Mouse (Mus musculus): ENCODE results near the gene Teddm2. TPM values are rescaled to one million over a fixed set of nuclear protein-coding genes. Genes with fewer than 3 reads are reported as not detected.

Teddm2 gene
- total RNA-seq (2023) = under 1 TPM; 0.53 TPM

DNA sequence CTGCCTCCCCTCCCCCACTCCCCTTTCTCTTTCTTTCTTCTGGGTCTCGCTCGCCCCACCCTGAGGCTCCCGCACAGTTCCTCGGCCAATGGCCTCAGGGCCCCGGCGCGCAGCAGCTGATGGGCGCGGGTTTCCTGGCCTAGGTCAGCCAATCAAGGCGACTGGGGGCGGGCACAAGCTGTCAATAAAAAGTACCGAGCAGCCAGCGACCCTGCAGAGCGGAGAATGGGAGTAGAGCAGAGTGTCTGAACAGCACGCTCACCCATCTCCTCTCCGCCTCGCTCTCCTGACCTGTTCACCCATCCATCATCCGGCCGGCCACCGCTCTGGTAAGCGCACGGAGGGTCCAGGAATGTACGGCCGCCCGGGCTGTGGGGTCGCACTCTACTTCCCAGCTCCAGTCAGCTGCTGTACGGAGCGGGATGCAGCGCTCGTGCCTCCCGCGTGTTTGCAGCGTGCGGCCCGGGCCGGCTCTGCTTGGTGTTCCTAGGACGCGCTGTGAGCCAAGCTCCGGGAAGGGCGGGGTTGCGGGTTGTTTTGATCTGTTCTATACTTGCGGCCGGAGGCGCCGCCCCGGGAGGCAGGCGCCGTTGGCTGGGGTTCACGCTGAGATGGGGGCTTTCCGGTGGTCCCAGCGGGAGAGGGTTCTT is at the start of gene Teddm2, which contains the start of gene Glul:
Gene Teddm2, minus strand, starts transcription at position 498 of the 650 bp plus-strand sequence.
Gene Glul, plus strand, starts transcription at position 214 of the 650 bp plus-strand sequence.

DNA sequence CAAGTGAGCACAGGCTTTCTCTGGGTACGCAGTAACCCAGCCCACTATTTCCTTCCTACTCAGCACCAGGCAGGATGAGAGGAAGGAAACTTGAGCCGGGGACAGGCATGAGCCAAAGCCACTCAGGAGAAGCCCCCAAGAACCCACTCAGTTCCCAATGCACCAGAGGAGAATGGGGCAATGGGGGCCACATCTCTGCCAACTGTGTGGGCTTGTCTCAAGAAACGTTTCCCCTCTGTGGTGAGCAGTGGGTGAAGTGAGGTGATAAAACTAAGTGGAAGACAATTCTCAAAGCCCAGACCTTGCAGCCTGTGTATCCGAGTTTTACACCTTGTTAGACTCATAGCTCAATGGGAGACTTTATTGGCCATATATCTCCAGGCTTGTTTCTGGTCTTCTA is 8.6 kb downstream of the Teddm2 start, which contains the start of gene Teddm1a:
Gene Teddm1a, plus strand, starts transcription at position 301 of the 400 bp plus-strand sequence.

DNA sequence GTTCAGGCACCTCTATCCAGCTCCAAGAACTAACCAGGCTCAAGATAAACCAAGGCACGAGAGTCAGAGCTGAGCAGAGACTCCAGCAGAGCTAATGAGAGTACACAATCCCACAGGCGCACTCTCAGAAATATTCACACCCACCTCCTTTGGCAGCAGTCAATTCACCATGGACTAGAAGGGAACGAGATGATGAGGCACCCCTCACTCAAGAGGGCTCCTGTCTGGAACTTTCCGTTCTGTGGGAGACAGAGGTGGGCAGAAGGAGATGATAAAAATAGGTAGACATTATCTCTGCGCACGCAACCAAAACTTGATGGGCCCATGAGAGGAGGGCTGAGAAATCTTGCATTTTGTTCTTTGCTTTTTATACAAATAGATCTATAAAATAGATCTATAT is 26.0 kb downstream of the Teddm2 start, which contains the start of gene Teddm1b:
Gene Teddm1b, plus strand, starts transcription at position 301 of the 400 bp plus-strand sequence.

DNA sequence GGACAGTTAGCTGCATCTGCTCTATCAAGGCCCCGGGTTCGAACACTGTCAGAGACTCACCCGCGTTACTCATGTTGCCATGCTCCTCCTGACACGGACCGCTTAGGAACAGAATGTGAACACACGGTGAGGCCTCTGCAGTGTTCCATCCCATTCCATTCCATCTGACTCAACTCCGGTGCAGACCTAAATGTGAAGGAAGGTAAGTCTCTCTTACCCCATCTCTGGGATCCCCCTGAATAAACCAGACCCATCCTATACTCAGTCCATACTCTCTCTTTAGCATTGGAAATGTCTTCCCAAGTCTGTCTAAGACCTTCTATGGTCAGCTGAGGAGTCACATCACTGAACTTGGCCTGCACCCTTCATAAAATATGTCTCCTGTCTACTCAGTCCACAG is 56.0 kb downstream of the Teddm2 start, which contains the start of gene Rgsl1:
Gene Rgsl1, minus strand, starts transcription at position 101 of the 400 bp plus-strand sequence.

Other genes with a start within 250 kb of the Teddm2 start
- gene Rgs8, start 247.2 kb downstream of the Teddm2 start, total RNA-seq (2023) = under 1 TPM in 1 of 2 experiments, not detected in 1; 0.04 TPM
- gene Rgs16, start 159.9 kb downstream of the Teddm2 start, total RNA-seq (2023) = under 1 TPM; 0.24 to 0.40 TPM
- gene Rnasel, start 150.8 kb downstream of the Teddm2 start, total RNA-seq (2023) = 10 to 100 TPM; 77.6 to 93.3 TPM
- not detected for gene Rgsl1, start 56.1 kb downstream of the Teddm2 start, total RNA-seq (2023)
- under 1 TPM in 1 of 2 experiments, not detected in 1; 0.22 TPM for gene Teddm1b, start 25.9 kb downstream of the Teddm2 start, total RNA-seq (2023)
- not detected for gene Teddm1a, start 8.5 kb downstream of the Teddm2 start, total RNA-seq (2023)
- gene Glul, start 284 bp downstream of the Teddm2 start, total RNA-seq (2023) = 100 to 1,000 TPM; 146 to 157 TPM

All from neutrophil, adult 83 days (primary cell).